22 mouse cellular contexts compared by ENCODE assay signal in the genomic region with DNA sequence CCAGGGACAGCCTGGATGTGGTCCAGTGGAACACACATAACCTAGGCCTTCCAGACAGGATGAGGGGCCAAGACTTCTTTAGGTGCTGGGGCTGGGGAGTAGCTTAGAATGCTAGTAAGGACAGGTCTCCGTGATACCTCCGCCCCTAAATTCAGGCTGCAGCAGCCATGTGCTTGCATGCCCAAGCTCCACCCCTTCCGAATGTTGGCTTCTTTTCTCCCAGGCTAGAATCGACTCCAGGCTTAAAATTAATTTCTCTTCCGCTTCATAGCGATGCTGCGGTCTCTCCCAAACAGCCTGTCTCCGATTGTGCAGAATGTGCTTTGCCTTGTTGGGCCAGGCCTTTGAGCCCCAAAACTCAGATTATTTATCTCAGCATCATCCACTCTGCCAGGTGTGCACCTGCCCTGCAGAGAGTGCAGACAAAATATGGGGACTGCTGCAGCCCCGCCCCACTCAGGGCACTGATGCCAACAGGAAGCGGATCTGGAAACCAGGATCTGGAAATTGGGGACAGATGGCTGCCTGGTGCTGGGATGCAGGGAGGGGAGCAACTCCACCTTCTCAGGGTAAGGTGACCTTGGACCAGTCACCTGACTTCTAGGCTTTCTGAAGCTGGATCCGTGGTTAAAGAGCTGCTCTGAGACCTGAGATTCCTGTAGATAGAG.
A peak's percentile ranks its signal among the peaks of the same experiment; 100 is the strongest.
DNase-seq lines count a peak whose midpoint lies in the region; TF ChIP-seq lines count a peak whose summit lies in the region.
"Had no signal": no experiment of that assay in that cellular context is flagged by ENCODE, and none has a peak within 500 bp of the region (broad histone marks: within the 10 kb centered on the region; RNA-seq: fewer than 3 reads in every experiment).

No protein-coding gene starts in this region.

- no peaks in the 10 kb centered on the region for H3K9me3 ChIP-seq in ES-E14 (ENCODE audit: control insufficient read depth, insufficient read depth, low read depth, low read length)
- H3K9me3 ChIP-seq: embryonic facial prominence, embryonic 12.5 days; embryonic facial prominence, embryonic 15.5 days; heart, embryonic 10.5 days; heart, embryonic 13.5 days; hindbrain, embryonic 12.5 days; hindbrain, embryonic 15.5 days had no signal

- no peak overlapping the region for H3K9ac ChIP-seq in ES-E14 (ENCODE audit: insufficient read depth, low read depth, low read length, poor library complexity, severe bottlenecking)
- H3K9ac ChIP-seq: embryonic facial prominence, embryonic 12.5 days; embryonic facial prominence, embryonic 15.5 days; forebrain, postnatal 0 days; heart, embryonic 13.5 days; hindbrain, embryonic 12.5 days; hindbrain, embryonic 15.5 days had no signal

- no peak overlapping the region for H3K4me3 ChIP-seq in layer of hippocampus, adult 2 months
- H3K4me3 ChIP-seq in ES-E14 (ENCODE audit: insufficient read depth in 1 of 2, low read depth in 1 of 2, low read length in 2 of 2, poor library complexity in 1 of 2, severe bottlenecking in 1 of 2) = no peak overlapping the region
- H3K4me3 ChIP-seq: embryonic facial prominence, embryonic 12.5 days; embryonic facial prominence, embryonic 15.5 days; heart, adult 2 months; heart, embryonic 10.5 days; heart, embryonic 13.5 days; hindbrain, embryonic 12.5 days; hindbrain, embryonic 15.5 days had no signal

- peak overlapping the region; percentile 93 for H3K27ac ChIP-seq in layer of hippocampus, adult 2 months
- H3K27ac ChIP-seq in ES-E14 (ENCODE audit: insufficient read depth, low read depth, low read length, poor library complexity, severe bottlenecking) = no peak overlapping the region
- H3K27ac ChIP-seq: embryonic facial prominence, embryonic 12.5 days; embryonic facial prominence, embryonic 15.5 days; heart, adult 2 months; heart, embryonic 10.5 days; heart, embryonic 13.5 days; hindbrain, embryonic 12.5 days; hindbrain, embryonic 15.5 days had no signal

- peak; percentile 65 to 73 for DNase-seq in cerebellum, postnatal 10 days
- DNase-seq in cerebellum, adult 18-20 months = no peak
- DNase-seq in layer of hippocampus, adult 2 months (ENCODE audit: low spot score in 2 of 2) = peak in 1 of 2 experiments; percentile 39
- DNase-seq in layer of hippocampus, adult 8-10 months (ENCODE audit: low spot score in 2 of 2) = no peak
- no peak for DNase-seq in ES-E14 (ENCODE audit: low read depth, low spot score)
- DNase-seq in brain, adult 2 months (ENCODE audit: low read depth, low spot score) = peak; percentile 52
- DNase-seq in natural killer cell, adult 2 months (ENCODE audit: low spot score in 2 of 2) = no peak
- DNase-seq in thymus, adult 18-20 months = no peak
- DNase-seq: adrenal gland, adult 2 months; adrenal gland, postnatal 14 days; B cell, adult 2 months; cerebellum, adult 9-10 months; forebrain, postnatal 0 days; gastrocnemius, postnatal 25 days; heart, adult 2 months; kidney, adult 11 months had no signal

- TF ChIP-seq CTCF in layer of hippocampus, adult 2 months (conservative IDR thresholded peaks at IDR 0.05) = no peak

- H3K36me3 ChIP-seq in ES-E14 (ENCODE audit: control insufficient read depth, insufficient read depth, low read length, poor library complexity, severe bottlenecking) = no peaks in the 10 kb centered on the region
- H3K36me3 ChIP-seq: embryonic facial prominence, embryonic 12.5 days; embryonic facial prominence, embryonic 15.5 days; heart, embryonic 10.5 days; heart, embryonic 13.5 days; hindbrain, embryonic 12.5 days; hindbrain, embryonic 15.5 days had no signal

- H3K4me1 ChIP-seq in ES-E14 (ENCODE audit: control insufficient read depth in 2 of 2, insufficient read depth in 2 of 2, low read length in 2 of 2, poor library complexity in 1 of 2) = peaks cover 0 to 2% of the 10 kb centered on the region in 2 experiments; a peak in 1 of 4 replicates
- H3K4me1 ChIP-seq: embryonic facial prominence, embryonic 12.5 days; embryonic facial prominence, embryonic 15.5 days; heart, embryonic 10.5 days; heart, embryonic 13.5 days had no signal

- in situ Hi-C loops in ES-E14 (cut with MboI; ENCODE audit: low sequenced_read_pairs in 2 of 2, unreplicated experiment in 2 of 2) = no loop called here

TF ChIP-seq in ES-E14, 5 proteins besides CTCF, POLR2A, EP300 and RAD21:
- 0 out of 2 replicates have a peak, but pooled peaks have one; percentile 30 for TF ChIP-seq HCFC1 (IDR thresholded peaks at IDR 0.05; ENCODE audit: borderline replicate concordance, insufficient read depth, low read length)
- TF ChIP-seq ZNF384 (IDR thresholded peaks at IDR 0.05; ENCODE audit: low read depth, low read length) = no peak
- no peak for TF ChIP-seq ZC3H11A (IDR thresholded peaks at IDR 0.05; ENCODE audit: borderline replicate concordance, low read depth, low read length)

Comparison
In these comparisons a context has a peak if more than half of its experiments do, and no peak if none do; other contexts are left out.
1. DNase-seq: peak in cerebellum, postnatal 10 days (2 of 2) and brain, adult 2 months (single experiment); none in cerebellum, adult 18-20 months (0 of 2), layer of hippocampus, adult 8-10 months (0 of 2), ES-E14 (single experiment), natural killer cell, adult 2 months (0 of 2) and thymus, adult 18-20 months (0 of 2).